Mouse (Mus musculus): ENCODE data around the gene Syt14. TPM values are rescaled to one million over a fixed set of nuclear protein-coding genes. Genes with fewer than 3 reads are reported as not detected.

Gene Syt14
- total RNA-seq, 2 experiments from 2014 or later = 0.14 to 0.19 TPM

DNA sequence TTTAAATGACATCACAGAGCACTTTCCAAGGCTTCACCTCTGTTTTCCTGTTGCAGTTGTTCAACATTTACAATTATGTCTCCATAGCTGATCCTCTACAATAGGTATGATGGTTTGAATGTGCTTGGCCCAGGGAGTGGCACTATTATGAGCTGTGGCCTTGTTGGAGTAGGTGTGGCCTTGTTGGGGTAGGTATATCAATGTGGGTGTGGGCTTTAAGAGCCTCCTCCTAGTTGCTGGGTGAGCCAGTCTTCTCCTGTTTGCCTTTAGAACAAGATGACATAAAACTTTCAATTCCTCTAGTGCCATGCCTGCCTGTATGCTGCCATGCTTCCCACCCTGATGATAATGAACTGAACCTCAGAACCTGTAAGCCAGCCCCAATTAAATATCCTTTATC is 42.1 kb downstream of the Syt14 start:
- intact Hi-C loops (cut with DNase I) = no loop called here
- DNase-seq = no peak

DNA sequence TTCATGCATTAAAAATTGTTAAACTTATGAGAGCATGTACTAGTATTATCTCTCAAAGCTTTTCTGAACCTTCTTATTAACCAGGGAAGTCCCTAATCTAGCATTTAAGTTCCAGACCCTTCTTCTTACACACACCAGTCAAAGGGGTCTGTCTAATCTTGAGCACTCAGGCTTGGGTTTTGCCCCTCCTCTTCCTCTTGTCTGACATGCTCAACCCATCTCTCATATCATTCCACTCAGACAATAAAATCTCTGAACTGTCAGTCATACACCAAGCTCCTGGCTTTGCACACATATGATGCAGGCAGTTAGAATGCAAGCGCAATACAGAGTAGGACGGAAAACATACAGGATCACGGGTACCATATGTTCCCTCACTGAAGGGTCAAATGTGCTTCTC is 48.4 kb downstream of the Syt14 start:
- no peak for DNase-seq
- intact Hi-C loops (cut with DNase I) = no loop called here

DNA sequence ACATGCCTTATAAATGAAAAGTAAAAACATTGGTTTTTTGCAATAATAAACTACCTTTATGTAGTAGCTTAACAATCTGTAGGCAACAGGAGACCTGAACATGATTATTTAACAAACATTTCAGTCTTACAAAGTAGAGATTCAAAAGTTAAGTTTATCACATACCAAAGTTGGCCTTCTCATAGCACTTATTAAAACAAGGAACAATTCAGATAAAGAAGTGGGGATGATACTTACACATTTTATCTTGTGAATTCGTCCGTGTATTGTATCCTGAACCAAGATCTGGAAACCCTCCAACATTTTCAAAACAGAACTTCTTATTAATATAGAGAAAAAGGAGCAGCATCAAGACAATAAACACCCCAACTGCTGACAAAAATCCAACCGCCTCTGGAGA is 49.1 kb downstream of the Syt14 start:
- no peak for DNase-seq
- intact Hi-C loops (cut with DNase I) = no loop called here

DNA sequence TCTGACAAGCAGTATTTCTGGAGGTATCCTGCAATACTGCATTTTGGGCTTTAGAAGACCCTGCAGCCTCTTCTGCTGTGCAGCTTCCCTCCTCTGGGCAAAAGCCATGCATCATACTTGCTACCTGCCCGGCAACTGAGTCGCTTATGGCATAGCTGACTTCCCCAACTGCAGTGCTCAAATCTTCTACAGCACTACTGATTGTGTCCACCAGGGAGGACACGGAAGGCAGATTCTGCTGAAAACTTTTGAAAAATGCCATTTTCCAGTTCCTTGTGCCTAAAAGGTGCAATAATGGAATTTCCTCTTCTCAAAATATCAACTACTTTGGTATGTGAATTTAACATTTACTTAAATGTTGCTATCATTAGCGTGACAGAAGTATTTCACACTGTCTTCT is 51.2 kb downstream of the Syt14 start:
- intact Hi-C loops (cut with DNase I) = no loop called here
- no peak for DNase-seq

DNA sequence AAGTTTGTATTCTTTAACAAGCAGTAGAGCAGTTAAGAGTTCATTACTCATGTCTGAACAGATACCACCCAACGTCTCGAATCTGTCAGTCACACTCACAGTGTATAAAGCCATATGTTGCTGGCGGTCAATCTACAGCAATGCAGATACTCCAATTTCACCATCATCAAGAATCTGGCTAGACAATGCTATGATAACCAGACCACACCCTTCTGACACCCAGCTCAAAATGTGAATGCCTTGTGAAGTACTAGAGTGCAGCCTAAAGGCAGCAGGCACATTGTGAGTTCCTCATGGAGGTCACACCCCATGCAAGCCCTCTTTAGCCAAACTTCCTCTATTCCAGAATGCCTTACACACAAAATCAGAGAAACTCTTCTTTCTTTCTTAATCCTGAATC is 53.9 kb downstream of the Syt14 start:
- intact Hi-C loops (cut with DNase I) = no loop called here
- DNase-seq = no peak

DNA sequence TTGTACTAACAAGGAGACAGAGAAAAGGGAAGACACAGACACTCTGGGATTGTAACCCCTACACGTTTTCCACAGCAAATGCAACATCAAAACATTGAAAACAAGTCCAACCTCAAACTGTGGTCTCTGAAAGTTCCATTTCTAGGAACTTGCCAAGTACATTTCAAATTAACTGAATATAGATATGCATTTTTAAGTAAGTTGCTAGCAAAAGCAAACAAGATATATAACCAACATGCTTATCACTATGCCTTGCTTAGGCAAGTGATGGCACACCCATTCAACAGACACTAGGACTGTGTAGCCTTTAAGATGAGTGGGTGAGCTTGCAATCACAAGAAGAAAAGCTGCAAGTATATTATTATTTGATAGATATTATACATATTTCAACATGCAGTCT is 54.5 kb downstream of the Syt14 start:
- no peak for DNase-seq
- intact Hi-C loops (cut with DNase I) = no loop called here

DNA sequence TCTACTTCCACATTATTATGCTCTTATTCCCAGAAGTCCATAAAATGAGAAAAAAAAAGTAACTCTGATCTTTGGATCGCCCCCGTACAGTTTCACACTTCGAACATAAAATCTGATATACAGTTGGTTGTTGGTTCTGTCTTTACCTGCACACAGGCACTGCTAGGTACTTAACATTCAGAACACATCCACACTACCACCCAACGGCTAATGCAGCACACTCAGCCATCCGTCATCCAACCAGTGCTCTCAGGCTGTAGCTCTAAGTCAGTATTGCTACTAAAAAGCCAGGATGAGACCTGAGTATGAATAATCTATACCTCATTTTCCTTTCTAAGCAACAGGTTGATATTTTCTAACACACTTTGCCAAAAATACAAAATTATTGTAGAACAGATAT is 73.3 kb downstream of the Syt14 start:
- intact Hi-C loops (cut with DNase I) = no loop called here
- no peak for DNase-seq

DNA sequence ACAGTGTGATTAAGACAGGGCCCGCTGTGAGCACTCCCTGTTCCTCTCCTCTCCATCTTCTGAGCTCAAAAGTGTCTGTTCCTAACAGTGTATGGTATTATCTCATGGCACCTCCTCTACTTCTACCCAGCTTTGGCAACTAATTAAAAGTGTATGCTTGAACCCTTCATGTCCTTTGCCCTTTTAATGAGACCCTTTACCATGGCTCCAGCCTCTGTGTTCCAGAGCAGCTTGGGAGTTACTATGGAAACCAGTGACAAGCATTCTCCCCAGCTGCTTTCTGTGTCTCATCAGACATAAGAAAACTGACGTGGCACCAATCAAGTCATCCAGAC is 87.8 kb downstream of the Syt14 start:
- DNase-seq = no peak
- intact Hi-C loops (cut with DNase I) = no loop called here

DNA sequence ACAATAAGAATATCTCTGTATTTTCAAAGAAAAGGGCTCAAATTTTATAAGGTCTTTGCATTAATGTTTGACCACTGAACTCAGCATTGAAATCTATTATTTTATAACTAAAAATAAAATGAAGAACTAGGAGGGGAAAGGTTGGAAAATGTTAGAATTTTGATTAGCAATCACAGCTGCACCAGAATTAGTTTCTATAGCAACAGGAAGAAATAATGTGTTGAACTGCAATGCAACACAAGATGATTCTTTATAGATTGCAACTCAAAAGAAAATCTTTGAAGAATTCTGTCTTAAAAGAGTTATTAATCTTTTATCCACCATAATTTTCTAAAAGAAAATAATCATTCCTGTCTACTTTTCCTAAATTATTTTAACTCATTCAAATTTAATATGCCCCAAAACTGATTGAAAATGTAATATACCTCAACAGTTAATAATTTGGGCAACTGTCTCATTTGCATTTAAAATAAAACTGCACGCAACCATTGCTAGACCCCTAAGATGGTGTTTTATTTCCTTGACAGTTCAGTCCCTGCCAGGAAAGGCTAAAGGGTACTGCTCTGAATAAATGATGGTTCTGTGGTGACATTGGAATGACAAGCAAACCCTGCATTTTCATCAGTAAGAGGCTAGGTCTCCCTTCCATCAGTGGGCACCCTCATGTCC is 88.3 kb downstream of the Syt14 start:
- DNase-seq = no peak
- intact Hi-C loops (cut with DNase I) = no loop called here

DNA sequence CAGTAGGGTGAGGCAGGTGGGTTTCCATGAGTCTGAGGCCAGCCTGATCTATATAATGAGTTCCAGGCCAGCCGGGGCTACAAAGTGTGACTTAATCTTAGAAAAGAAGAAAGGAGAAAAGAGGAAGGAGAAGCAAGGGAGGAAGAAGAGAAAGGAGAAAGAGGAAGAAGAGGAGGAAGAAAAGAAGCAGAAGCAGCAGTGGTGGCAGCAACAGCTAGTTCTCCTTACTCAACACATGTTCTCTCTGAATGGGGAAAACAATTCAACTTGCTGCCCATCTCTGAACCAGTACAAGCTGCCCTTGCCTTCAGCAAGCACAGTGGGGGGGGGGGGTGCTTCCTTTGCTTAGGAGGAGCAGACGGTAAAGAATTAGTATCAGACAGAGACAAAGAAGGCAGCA is 96.5 kb downstream of the Syt14 start:
- intact Hi-C loops (cut with DNase I) = no loop called here

DNA sequence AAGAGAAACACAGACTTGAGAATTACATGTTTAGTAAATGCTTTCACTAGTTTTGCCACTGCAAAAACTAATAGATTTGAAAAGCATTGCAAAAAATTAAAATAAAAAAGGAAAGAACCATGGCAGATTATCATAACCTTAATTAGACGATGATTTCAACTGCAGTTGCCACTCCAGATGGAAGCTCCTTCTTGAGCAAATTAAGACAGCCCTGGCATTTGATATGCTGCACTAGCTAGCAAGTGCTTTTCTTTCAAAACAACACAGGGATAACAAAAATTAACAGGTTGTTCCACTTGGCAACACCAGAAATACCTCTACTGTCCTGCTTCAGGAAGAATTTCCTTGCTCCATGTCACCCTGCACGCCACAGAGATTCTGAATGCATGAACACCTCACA is 97.6 kb downstream of the Syt14 start:
- intact Hi-C loops (cut with DNase I) = no loop called here
- DNase-seq = no peak

More for the DNA sequence above, 96.5 kb downstream of the Syt14 start:
- DNase-seq = no peak

DNA sequence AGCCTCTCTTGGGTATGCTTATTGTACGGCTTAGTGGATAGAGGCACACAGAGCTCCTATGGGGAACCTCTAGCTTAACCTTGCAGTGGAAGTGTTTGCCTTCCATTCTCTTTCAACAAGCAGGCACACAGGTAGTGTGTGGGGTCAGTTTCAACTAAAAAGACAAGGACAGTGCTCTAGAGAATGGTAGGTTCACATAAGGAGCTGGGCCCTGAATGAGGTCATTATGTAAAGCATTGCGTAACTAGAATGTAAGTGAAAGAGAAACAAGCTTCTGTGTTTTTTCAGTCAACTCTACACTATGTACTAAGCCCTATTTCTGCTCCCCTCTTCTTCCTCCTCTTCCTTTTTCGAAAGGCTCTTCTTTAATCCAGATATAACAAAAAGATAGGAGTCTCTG is 103.8 kb downstream of the Syt14 start:
- intact Hi-C loops (cut with DNase I) = no loop called here
- DNase-seq = no peak

DNA sequence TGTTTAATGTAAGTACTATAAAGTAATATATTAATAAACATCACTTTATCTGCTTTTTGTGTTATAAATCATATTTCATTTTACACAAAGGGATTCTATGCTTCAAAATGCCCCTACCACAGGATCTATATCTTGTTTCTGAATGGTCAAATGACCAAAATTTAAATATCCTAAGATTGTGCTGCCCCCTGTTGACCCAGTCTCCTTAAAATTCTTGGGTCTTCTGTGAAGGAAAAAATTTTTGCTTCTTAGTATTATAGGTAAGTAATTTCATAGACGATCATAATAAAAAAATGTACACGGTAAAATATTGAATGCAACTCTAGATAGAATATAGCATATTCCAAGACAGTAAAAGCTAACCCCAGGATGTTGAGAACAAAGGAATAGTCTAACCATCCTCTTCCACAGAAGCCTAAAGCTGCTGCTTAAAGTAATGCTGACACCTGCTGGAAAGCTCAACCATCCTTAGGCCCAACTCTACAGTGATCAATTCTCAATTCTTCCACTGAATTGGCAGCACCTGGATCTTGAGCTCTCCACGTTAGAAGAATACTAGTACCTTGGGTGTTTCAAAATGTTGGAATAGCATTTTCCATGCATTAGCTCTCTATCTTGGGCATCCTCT is 123.4 kb downstream of the Syt14 start:
- intact Hi-C loops (cut with DNase I) = loop anchor here (1.0 to 2.0 kb wide), 2 partner anchors 127 to 185 kb away; no protein-coding TSS in a partner anchor
- DNase-seq = peak; percentile 21 to 38

DNA sequence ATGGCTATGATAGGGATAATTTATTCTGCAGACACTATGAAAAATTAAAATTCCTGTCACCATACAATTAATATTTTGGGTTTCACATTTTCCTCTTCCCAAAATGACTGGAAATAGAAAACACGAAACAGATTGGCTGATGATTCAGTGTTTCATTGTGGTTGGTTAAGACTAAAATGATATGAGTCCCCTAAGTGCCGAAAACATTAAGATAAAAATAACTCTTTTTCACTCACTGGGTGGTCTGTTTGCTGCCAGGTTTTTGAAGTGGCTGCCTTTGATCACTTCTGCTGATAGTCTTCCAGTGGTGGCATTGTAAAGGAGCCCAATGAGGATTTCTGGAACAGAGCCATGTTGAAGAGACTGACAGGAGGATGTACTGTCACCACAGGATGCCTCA is 134.1 kb downstream of the Syt14 start:
- no peak for DNase-seq
- intact Hi-C loops (cut with DNase I) = no loop called here

DNA sequence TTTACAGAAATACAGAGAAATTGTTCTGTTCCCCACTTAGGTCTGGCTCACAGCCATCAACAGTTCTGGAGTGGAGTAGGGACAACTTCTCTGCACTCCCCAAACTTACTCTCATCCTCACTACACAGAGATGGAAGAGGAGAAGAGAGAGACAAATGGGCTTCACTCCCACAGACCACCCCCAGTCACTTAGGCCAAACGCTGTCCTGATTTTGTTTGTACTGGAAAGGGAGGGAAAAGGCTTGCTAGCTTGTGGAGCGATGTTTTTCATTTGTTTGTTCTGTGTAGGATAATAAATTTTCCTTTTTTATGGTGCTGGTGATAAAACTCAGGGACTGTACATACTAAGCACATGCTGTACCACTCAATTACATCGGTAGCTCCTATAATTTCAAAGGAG is 134.7 kb downstream of the Syt14 start:
- DNase-seq = no peak
- intact Hi-C loops (cut with DNase I) = no loop called here

DNA sequence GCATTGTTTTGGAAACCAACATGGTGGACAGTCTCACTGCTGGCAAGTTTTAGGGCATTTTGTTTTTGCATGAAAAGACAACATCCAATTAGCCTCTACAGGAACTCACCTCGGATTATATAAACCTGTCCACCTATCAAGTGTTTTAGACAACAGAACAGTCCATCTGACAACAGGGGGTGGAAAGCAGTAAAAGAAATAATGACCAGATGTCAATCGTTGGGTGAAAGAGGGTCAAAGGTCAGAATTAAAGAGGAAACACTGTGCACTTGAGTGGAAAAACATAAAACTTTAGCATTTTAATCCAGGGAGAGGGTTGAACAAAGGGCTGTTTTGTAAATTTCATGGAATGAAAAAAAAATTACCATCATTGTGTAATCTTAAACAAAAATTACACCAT is 136.8 kb downstream of the Syt14 start:
- DNase-seq = no peak
- intact Hi-C loops (cut with DNase I) = loop anchor here (5.0 to 10.0 kb wide), 3 partner anchors 111 to 724 kb away; no protein-coding TSS in a partner anchor

DNA sequence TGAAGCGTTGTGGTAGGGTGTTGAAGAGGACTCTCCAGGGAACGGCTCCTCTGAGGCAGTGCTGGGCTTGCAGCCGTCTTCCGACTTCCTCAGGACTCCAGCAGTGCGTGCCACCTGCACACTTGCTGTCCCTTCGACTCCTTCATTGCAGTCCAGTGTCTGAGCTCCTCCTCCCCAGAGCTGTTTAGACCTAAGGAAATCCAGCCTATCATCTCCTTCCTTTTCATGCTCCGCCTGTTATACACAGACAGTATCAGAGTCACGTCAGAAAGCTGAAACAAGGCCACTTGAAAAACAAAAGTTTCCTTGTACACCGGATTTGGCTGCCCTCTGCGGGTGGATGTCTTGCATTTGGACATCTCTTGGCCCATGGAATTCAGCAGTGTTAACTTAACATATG is 138.4 kb downstream of the Syt14 start:
- DNase-seq = peak; percentile 23 to 29
- intact Hi-C loops (cut with DNase I) = loop anchor here (5.0 to 10.0 kb wide), 3 partner anchors 110 to 722 kb away; no protein-coding TSS in a partner anchor

DNA sequence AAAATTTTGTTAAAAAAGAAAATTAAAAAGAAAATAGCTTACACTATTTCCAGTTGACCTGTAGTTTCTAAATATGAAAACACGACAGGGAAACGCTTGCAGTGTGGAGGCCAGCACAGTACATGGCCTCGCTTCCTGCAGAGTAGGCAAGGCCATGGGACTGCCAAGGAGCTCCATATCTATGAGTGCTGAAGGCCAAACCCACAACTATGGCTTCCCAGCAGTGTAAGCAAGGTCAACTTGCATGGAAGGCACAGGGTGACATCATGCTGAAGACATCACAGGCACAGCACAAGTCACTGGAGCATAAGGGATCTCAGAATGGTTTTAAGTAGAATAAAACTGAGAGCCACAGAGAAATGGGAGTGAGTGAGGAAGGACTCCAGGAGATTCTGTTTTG is 139.5 kb downstream of the Syt14 start:
- intact Hi-C loops (cut with DNase I) = loop anchor here (5.0 to 10.0 kb wide), 3 partner anchors 109 to 721 kb away; no protein-coding TSS in a partner anchor
- no peak for DNase-seq

DNA sequence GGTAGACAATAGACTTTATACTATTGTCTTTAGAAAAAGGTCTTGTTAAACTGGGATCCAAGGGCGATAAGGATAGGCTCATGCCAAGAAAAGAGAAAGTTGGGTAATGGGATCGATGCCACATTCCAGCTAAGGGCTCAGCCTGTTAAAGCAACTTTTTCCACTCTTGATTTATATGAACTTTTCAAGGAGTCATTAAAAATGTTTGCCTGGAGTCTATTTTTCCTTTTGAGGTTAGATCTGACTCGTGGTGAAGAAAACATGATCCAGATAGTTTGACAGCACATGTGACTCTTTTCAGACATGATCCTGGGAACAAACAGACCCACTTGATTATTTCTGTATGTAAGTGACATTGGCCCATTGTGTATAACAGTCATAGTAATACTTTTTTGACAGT is 144.9 kb downstream of the Syt14 start:
- intact Hi-C loops (cut with DNase I) = loop anchor here (10.0 kb wide), 1 partner anchor 716 kb away; no protein-coding TSS in a partner anchor
- no peak for DNase-seq

DNA sequence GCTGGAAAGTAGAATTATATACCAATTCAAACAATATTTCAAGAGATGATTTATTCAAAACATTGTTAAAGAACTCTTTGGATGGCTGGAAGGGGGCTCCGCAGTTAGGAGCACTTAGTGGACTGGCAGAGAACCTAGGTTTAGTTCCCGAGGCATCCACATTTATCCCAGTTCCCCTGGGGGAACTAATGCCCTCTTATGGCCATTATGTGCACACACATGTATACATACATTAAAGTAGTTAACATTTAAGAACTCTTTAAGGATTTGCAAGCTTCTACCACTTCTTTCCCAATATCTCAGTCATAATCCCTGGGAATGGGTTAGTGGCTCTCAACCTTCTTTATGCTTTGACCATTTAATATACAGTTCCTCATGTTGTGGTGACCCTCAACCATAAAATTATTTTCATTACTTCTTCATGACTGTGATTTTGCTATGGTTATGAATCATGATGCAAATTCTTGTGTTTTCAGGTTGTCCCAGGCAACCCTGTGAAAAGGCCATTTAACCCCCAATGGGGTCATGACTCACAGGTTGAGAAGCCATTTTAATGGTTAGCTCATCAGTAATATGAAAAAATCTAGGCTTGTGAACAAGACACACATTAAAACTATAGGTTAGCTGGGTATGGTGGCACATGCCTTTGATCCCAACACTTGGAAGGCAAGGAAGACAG is 152.8 kb downstream of the Syt14 start:
- intact Hi-C loops (cut with DNase I) = no loop called here
- no peak for DNase-seq

DNA sequence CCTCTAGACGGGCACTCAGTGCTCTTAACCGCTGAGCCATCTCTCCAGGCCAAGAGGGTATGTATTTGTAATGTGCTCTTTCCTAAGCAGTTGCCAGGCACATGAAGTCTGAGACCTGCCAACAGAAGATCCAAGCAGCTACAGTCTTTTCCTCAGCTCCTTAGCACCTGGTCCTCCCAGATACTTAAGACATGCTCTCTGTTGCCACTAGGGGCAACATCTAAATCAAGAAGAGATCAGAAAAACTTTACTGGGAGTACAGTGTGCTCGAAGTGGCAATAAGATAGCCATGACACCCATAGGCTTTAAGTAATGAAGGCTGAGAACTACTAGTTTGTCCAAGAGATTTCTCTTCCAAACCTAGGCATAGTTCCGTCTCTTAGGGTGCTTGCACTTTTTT is 155.4 kb downstream of the Syt14 start:
- no peak for DNase-seq
- intact Hi-C loops (cut with DNase I) = no loop called here

DNA sequence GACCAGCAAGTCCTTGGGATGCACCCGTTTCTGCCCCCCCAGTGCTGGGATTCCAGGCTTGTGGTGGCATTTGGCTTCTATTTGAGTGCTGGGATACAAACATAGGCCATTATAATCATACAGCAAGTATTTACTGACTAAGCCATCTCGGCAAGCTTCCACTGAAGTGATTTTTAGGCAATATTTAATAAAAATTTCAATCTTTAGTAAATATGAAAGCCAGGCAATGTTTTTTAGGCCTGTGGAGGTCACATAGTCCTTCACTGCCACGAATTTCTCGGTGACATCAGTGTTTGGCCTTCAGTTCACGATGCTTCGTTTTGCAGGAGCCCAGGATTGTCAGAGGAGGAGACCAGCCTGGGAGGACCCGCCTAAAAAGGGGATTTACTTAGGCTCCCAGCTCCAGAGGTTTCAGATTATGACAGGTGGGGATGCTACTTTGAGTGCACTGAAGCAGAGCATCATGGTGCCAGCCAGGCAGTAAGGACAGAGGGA is 156.4 kb downstream of the Syt14 start:
- DNase-seq = no peak
- intact Hi-C loops (cut with DNase I) = no loop called here

All from heart, postnatal 36 days (tissue).